Mouse (Mus musculus) kidney, postnatal 4 days (tissue): ENCODE results near the gene Npm3.
A peak's percentile ranks its signal among the peaks of the same experiment; 100 is the strongest.

Source experiments
- DNase-seq, 2 experiments: peaks; one replicate each; pipeline ENCODE4 v3.0.0; 2021; ENCODE audit warnings: mixed read lengths in 2 of 2

The Npm3 gene

GRCm38 (mm10) chr19:45751881-45752280 lies 2.5 kb upstream of the Npm3 start:
- no peak for DNase-seq

GRCm38 (mm10) chr19:45748691-45749242 lies 624 bp downstream of the Npm3 start:
- no peak for DNase-seq

- no peak for DNase-seq
These were observed 1.2 kb downstream of the Npm3 start for GRCm38 (mm10) chr19:45748206-45748605.

- peak; percentile 93 to 94 for DNase-seq
These were observed 2.1 kb downstream of the Npm3 start for GRCm38 (mm10) chr19:45747028-45747867.

- peak; percentile 85 to 89 for DNase-seq
These were observed 3.0 kb downstream of the Npm3 start for GRCm38 (mm10) chr19:45746153-45747020.

GRCm38 (mm10) chr19:45745344-45746152 lies 3.8 kb downstream of the Npm3 start:
- DNase-seq, result peak; percentile 22 to 43

- DNase-seq, result no peak
These were observed 5.8 kb downstream of the Npm3 start for GRCm38 (mm10) chr19:45743619-45744018.

- peak in 1 of 2 experiments; percentile 40 for DNase-seq
These were observed 6.3 kb downstream of the Npm3 start for GRCm38 (mm10) chr19:45742984-45743575.

GRCm38 (mm10) chr19:45742218-45742983 lies 7.0 kb downstream of the Npm3 start, which contains the start of gene Fgf8:
Gene Fgf8 (minus strand): TSS chr19:45742915.
- peak; percentile 34 to 46 for DNase-seq

- no peak for DNase-seq
These were observed 7.8 kb downstream of the Npm3 start for GRCm38 (mm10) chr19:45741431-45742217.

- no peak for DNase-seq
These were observed 8.6 kb downstream of the Npm3 start for GRCm38 (mm10) chr19:45740817-45741216.

- DNase-seq, result no peak
These were observed 9.2 kb downstream of the Npm3 start for GRCm38 (mm10) chr19:45740233-45740632.

GRCm38 (mm10) chr19:45738521-45738920 lies 10.9 kb downstream of the Npm3 start:
- DNase-seq, result no peak

- DNase-seq, result no peak
These were observed 11.4 kb downstream of the Npm3 start for GRCm38 (mm10) chr19:45737846-45738484.

GRCm38 (mm10) chr19:45737208-45737845 lies 12.1 kb downstream of the Npm3 start:
- DNase-seq, result peak; percentile 28 to 42

- DNase-seq, result peak; percentile 71 to 77
These were observed 12.6 kb downstream of the Npm3 start for GRCm38 (mm10) chr19:45736855-45737207.

GRCm38 (mm10) chr19:45736241-45736640 lies 13.2 kb downstream of the Npm3 start:
- no peak for DNase-seq

- DNase-seq, result peak; percentile 29 to 51
These were observed 14.6 kb downstream of the Npm3 start for GRCm38 (mm10) chr19:45734762-45735161.

GRCm38 (mm10) chr19:45734191-45734590 lies 15.2 kb downstream of the Npm3 start:
- no peak for DNase-seq
